Mouse (Mus musculus): ENCODE data around the gene Cmtm4.

Gene Cmtm4

DNA sequence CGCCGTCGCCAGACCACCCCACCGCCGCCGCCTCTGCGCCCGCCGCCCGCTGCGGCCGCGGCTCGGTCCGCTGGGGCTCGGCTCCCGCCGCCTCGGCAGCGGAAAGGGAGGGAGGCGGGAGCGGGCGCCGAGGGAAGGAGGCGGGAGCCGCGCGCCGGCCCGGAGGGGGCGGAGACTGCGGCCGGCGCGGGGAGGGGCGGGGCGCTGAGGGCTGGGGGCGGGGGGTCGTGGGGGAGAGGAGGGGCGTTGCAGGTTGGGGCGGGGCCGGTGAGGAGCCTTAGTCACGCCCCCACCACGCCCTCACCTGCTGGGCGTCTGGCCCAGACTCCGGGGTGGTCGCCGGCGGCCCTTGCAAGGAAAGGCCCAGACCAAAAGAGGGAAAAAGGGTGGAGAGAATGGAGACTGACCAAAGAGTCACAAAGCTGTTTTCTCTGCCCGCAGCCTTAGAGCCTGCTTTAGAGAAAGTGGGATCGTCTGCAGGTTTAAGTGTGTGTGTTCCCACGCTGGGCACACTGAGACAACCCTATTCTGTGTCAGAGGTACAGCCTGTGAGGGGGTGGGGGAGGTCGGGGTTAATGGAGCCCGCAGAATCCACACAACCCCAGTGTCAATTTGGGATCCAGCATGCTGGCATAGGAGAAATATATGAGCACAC, at the start of gene Cmtm4:
Cmtm4 (minus strand) TSS at position 105 of the 655 bp plus-strand sequence.
- peak; percentile 84 to 89 for DNase-seq

DNA sequence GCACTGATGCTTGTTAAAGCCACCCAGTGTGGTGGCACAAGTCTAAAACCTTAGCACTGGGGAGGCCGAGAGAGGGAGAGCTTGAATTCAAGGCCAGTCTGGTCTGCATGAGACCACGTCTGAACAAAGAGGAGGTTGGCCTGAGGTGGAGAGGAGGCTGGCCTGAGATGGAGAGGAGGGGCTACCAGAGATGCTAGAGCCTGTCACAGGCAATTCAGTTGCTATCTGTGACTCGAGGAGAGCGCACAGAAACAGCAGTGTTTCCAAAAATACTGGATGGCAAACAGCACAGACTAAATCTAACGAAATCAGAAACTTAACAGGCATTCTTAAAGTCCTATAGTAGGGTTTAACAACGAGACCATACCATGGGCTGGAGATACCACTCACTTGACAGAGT, 49.6 kb upstream of the Cmtm4 start:
- no peak for DNase-seq

DNA sequence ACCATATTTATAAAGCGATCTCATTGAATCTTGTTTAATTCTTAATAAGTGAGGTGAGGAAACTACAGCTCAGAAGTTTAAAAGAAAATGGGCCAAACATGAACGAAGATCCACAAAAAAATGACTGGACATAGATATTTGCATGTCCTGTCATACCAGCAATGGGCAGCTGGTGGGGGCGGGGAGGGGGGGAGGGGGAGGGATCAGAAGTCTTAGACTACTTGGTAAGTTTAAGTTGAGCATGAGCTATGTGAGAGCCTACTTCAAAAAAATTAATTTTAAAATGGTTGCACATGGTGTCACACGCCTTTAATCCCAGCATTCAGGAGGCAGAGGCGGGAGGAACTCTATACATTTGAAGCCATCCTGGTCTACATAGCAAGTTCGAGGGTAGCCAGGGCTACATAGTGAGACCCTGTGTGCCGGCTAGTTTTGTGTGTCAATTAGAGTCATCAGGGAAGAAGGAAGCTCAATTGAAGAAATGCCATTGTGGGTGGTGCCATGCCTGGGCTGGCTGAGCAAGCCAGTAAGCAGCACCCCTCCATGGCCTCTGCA, 47.6 kb upstream of the Cmtm4 start:
- DNase-seq, result no peak

DNA sequence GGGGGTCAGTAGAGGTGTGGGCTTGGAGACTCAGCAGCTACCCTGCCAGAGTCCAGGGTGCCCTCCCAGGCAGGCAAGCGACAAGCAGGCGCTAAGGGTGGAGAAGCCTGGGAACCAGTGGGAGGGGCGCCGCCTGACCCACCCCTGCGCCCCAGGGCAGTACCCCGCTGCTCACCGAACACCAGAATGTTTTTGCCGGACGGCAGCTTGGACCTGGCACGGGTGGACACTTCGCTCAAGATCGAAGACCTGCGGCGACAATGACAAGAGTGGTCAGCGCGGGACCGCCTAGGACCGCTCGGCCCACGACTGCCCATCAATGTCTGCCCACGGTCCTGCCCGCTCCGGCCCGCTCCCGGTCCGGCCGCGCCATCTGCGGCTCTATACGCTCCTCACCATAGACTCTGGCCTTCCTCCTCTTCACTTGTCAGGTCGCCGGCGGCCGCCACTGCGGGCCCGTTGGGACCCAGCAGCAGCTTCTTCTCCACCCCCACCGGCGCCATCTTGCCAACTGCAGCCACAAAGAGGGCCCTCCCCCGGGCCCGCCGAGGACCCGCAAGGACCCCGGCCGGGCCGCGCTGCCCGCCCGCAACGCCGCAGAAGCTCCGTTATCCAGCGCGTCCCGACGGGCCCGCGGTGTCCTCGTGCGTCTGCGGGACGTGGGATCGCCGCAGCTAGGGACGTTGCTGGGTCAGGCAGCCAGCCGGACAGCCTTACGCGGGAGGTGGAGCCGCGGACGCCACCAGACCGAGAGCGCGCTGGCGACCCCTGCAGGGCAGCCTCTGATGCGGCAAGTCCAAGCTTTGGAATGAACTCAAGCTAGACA, 46.9 kb upstream of the Cmtm4 start, which contains the start of gene Dync1li2:
Dync1li2 (minus strand) TSS at position 749 of the 826 bp plus-strand sequence.
- DNase-seq, result peak; percentile 96 to 97

DNA sequence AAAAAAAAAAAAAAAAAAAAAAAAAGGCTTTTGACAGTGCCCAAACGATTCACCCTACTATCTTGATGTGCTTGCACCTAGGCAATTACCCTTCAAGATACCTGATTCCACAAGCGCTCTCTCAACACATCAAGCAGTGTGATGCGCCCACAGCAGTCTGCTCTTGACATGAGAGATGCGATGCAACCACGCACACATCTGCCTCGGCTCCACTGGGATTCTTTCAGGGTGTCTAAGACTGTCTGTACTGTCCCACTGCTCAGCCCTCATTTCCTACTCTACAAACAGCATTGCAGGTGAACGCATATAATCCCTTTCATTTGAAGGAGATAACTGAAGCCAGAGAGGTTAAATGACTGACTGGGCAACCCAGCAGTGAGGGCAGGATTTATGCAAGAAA, 46.0 kb upstream of the Cmtm4 start:
- no peak for DNase-seq

DNA sequence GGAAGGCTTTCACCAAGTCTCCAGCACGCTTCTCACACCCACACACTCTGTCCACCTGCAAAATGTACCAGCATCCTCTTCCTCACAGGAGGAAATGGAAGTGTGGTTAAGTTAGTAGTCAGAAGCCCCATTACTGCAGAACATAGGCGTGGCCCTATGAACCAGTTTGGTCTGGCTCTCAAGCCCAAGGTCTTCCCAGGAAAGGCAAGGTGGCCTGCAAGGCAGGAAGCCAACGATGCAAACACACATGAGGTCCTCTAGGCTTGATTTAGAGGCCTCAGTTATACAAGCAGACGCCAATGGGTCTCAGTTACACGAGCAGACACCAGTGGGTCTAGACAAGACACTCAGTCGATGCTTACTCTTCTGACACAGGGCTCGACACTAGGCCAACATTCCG, 43.9 kb upstream of the Cmtm4 start:
- no peak for DNase-seq

DNA sequence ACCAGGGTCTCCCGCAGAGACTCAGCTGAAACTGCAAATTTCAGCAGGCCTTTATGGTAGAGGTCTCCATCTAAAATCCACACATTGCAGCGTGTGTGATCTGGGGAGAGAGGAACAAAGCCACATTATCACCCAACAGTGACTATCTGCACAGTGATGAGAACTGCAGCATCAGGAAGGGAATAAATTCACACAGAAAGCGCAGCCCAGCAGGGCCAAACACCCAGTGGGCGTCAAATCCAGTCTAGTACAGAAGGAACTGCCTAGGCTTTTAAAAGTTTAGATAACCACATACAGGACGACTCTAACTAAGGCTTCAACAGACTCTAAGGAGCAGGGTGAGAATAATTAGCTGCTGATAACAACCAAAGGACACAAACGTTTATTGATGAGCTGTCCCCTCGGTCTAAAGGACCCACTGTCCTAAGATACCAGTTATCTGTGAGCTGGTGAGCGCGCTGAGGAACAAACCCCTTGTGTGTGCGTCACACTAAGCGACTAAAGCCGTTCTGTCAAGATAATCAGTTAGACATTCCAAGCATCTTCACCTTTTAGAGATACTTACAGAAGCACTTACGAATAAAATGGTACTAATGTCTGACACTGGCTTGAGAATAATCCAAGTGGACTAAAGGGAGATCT, 42.0 kb upstream of the Cmtm4 start:
- DNase-seq, result no peak

DNA sequence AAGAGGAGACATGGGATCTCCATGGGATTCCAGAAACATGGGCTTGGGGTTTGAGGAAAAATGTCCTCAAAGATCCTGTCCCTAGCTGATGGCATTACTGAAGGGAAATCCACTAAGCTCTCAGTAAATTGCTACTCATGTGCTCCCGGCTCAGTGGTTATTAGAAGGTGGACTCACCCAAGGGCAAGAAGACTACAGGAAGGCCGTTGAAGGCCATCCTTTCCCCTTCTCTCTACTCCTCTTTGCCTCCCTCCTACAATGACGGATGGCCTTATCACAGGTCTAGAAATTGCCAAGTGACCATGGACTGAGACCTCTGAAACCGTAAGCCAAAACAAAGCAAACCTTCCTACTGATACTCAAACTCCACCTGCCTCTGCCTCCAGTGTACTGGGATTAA, 41.0 kb upstream of the Cmtm4 start:
- no peak for DNase-seq

DNA sequence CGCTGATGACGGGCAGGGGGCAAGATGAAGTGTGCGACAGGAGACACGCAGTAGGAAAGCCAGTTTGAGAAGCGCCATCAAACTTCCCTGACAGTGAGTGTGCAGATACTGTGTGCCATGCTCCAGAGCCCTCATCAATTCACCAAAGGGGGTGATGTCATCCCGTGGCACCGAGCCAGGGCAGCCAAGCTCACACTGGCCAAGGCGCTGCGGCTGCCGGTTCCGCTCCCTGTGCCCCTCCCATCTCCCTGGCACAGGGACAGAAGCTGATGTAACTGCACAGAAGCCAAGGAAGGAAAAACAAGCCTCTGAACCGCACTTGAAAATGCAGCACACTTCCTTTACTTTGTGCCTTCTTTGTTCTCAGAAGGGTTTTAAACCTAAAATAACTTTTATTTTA, 40.4 kb upstream of the Cmtm4 start:
- peak; percentile 95 to 96 for DNase-seq

DNA sequence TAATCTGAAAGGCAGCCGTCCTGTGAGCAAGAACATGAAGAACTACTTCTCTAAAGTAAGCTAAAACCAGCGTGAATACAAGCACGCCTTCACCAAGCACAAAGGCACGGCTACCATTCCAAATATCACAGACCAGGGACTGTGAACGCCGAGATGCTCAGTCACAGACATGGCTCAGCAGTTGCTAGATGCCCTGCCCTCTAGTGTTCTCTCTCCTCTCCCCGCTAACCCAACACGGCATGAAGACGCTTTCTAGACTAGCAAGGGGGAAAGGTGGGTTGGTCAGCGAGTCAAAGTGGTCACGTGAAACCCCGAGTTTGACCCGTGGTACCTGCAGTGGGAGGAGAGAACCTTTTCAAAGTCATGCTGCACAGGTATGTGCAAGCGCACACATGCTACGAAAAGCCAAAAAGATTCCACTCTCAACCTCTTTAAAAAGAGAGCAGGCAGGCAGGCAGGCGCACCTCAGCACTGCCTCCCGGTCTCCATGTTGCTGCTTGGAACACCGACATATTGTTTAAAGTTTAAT, 39.3 kb upstream of the Cmtm4 start:
- DNase-seq, result no peak

DNA sequence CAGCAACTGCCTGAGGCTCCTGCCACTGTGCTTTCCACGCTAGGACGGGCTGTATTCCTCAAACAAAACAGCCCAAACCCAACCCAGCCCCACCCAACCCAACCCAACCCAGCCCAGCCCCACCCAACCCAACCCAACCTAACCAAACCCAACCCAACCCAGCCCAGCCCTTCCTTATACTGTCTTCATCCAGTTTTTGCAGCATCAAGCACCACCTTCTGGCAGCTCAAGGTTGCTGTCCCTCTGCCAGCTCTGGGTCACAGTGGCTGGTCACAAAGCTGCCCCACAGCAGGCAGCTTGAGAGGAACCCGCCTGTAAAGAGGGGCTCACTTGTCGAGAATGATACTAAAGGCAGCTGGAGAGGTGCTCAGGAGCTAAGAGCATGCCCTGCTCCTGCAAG, 38.7 kb upstream of the Cmtm4 start:
- no peak for DNase-seq

DNA sequence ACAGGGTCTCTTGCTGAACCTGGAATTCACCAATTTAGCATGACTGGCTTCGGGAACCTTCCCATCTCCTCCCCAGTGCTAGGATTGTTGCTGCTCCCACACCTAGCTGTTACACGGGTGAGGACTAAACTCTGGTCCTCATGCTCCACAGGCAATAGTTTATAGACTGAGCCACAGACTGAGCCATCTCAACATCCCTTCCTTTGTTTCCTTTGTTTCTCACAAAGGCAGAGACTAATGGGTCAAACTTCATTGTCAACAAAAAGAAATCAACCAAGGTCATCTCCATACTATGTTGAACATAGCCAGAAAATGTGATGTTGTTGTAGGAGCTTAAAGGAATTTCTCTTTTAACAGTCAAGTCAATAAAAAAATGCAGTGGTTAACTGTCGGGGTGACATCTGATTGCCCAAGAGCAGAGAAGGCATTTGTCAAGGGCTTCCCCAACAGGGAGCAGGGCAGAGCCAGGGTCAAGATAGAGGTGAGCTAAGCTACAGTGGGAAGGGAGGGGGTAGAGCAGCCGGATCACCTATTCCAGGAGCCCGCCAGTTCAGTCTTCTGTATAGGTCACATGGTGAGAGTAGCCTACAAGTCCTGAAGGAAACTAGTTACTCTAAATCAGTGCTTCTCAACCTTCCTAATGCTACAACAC, 37.7 kb upstream of the Cmtm4 start:
- DNase-seq, result no peak

DNA sequence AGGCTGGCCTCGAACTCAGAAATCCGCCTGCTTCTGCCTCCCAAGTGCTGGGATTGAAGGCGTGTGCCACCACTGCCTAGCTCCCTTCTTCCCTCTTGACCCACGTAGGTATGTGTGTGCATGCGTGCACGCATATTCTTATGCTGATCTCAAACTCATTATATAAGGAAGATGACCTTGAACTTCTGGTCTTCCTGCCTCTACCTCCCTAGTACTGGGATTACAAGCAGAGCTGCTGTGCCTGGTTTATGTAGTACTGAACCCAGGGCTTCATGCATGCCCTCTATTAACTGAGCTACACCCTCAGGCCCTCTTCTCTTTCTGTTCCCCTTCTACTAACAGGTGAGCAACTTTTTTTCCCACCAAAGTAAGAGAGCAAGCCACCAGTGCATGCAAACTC, 37.0 kb upstream of the Cmtm4 start:
- DNase-seq, result no peak

DNA sequence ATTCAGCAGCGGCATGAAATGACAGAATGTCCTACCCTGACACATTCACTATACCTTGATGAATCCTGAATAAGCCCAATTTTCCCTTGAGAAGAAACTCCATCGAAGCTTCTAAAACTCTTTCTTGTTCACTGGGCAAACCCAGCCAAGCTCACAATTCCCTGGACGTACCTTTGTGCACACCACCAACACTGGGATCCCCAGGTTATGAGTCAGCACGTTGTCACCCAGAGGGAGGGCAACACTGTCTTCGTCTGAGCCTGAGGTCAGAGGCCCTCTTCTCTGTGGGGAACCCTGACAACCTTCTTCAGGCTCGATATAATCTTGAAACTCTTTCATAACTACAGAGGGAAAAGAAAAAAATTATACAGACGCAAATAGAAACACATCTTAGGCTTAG, 34.6 kb upstream of the Cmtm4 start:
- DNase-seq, result no peak

DNA sequence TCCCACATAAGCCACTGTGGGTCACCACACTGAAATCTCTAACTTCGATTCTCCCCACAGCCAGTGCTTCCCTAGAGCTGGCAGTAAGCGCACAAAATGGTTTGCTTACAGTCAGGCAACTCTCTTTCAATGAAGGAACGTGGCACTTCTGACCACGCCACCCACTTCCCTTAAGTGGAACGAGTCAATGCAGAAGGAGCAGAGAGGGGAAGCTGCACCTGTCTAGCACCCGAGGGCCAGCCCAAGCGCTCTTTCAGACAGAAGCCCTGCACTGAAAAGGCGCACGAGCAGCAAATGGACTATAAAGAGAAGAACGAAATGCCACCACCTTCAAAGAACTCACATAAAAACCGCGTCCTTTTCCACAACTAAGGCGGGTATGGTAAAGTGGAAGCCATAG, 32.1 kb upstream of the Cmtm4 start:
- no peak for DNase-seq

DNA sequence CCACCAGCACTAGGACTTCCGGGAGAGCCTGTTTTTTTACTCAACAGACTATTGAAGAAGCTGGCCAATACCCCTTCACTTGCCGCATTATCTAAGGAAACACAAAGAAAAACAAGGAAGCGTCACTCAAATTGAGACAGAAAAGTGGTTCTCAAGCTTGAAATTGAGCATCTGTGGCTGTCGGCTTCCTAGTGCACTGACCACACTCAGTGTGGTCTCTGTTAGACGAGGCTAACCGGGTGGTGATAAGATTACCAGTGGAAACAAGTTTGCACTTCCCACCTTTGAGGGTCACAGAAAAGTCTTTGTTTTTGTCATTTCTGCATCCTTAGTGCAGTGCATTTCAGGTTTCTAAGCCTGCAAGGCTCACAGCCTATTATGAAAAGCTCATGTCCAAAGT, 26.7 kb upstream of the Cmtm4 start:
- no peak for DNase-seq

DNA sequence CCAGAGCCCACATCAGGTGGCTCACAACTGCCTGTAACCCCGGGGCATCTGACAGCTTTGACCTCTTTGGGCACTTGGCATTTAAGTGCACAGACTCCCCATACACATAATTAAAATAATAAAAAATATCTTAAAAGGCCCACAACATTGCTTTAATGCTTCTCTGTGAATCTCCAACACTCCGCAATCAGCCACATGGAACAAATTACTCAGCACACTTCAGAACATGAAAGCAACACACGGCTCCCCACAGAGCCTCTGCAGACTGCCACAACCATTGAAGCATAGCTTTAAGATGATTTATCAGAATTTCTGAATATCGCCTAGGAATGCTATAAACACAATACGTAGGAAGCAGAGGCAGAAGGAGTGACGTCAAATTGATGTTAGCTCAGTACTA, 20.4 kb upstream of the Cmtm4 start:
- no peak for DNase-seq

DNA sequence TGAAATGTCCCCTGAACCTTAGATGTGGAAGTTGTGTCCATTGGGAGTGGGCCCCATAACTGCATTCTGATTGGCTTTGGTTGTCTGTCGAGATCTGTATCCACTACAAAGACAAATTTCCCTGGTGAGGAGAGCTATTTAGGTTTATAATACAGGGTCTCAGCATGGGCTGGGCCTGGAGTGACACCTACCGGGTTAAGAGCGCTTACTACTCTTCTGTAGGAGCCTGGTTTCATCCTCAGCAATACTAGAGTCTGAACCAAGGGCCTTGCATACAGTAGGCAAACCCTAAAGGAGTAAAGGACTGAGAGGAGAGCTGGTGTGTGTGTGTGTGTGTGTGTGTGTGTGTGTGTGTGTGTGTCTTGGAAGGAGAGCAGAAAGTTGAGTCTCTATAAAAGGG, 18.6 kb upstream of the Cmtm4 start:
- peak in 1 of 2 experiments; percentile 27 for DNase-seq

DNA sequence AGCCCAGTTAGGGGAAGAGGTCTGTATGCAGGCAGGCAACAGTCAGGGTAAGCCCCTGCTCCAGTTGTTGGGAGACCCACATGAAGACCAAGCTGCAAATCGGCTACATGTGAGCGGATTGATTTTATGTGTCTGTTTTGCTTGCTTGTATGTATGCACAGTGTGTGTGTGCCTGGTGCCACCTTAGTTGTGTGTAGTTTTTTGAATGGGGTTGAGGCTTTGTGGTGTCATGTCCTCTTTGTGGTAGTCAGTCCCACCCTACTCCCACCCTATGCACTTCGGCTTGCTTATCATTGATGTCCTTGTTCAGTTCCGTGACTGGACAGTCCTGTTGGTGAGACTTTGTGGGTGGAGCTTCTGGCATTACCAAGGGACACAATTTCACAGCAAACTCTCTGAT, 18.2 kb upstream of the Cmtm4 start:
- DNase-seq, result no peak

DNA sequence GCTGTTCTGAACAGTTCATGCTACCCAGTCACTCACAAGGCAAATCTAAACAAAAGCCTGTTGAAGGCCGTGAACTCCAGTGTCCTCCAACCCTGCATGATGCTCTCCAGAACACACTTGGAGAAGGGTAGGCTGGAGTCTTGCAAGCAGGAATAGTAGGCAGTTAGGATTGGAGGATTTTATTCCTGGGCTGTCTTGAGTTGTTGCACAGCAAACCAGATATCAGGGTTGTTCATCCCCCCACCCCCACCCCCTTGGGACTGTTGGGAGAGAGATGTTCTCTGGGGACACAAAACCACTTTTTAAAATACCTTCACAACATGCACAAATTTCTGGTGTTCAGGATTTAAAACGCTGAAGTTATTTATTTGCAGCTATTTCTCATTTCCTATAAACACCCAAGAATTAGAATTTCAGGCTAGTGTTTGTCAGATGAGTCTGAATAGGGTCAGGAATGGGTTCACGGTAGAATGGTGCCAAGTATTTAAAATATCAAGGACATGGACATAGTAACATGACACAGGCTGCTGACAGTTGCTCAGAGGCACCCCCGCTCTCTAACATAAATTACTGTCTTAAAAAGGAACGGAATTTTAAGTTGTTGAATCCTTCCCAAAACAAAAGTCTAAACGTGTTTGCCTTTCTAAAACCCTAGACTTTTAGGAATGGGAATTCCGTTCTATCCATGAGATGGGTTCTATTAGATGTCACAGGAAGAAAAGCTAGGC, 17.4 kb upstream of the Cmtm4 start:
- DNase-seq, result no peak

DNA sequence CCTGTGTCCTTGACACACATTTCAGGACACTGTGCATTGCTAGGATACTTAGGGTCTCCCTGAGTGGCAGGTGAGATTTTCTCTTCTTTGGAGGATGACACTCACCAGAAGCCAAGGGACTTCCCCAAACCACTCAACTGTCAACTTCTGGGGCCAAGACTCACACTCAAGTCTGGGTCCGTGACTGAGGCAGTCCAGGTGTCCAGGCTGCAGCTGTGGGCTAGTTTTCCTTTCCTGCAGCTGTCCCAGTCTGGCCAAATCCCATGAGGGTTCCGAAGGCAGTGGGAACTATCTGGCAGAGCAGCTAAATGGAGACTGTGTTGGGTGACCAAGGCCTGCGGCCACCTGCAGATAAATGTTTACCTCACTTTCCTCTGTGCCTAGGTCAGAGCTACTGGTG, 16.4 kb upstream of the Cmtm4 start:
- DNase-seq, result no peak

DNA sequence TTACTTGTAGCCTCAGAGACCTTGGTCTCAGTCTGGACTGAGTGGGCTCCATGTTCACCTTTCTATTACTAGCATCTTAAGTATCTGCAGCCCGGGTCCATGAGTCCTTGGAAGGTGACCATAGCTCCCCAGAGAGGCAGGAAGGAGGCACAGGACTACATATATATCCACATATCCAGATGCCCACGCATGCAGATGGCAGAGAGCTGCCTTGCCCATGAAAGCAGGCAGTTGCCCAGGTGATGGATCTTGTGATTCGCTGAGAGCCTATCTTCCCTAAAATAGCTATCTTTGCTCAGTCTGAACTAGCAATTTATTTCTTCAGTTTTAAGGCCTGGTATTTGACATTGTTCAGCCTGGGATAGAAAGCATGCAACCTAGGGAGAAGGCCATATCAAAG, 15.9 kb upstream of the Cmtm4 start:
- no peak for DNase-seq

Data from kidney, postnatal 4 days (tissue).